Mouse (Mus musculus) thymus, postnatal 25 days (tissue): ENCODE data around the gene Gpt2.

Experiments
- DNase-seq: peaks from one replicate; pipeline ENCODE4 v3.0.0; 2022

Gpt2 gene

DNA sequence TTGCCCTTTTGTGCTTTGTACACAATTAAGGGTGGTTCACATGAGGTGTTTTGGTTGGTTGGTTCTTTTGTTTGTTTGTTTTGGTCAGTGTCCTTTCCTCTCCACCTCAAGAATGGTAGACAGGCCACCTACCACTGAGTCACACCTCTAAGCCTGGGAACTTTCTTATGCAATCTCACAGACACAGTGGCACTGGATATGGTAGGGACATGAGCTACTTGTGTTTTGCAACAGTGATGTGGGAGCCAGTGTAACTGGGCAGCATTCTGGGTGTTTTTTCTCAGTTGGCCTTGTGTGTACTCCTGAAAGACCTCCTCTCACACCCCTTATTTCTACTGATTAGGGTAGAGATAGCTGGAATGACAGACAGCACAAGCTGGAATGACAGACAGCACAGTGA is 3.7 kb upstream of the Gpt2 start:
- DNase-seq: no peak

GRCm38 (mm10) chr8:85489546-85489945 is 2.8 kb upstream of the Gpt2 start:
- DNase-seq: no peak

GRCm38 (mm10) chr8:85492940-85493931 is 860 bp downstream of the Gpt2 start:
- no peak for DNase-seq

DNA sequence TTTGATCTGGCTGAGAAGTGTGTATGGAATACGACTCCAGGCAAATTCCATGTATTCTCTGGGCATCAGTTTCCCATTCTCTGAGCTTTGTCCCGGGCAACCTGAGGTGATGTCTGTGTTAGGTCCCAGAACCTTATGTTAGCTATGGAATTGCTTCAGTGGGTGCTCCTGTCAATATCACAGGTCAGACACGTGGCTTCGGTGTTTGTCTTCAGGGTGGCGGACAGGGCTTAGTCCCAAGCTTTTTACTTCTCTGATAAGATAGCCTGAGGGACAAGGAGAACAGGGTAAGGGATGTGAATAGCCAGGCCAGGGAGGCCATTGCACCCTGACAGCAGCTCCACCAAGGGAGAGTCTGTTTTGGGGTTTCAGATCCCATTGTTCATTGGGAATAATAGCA is 3.7 kb downstream of the Gpt2 start:
- DNase-seq: no peak

DNA sequence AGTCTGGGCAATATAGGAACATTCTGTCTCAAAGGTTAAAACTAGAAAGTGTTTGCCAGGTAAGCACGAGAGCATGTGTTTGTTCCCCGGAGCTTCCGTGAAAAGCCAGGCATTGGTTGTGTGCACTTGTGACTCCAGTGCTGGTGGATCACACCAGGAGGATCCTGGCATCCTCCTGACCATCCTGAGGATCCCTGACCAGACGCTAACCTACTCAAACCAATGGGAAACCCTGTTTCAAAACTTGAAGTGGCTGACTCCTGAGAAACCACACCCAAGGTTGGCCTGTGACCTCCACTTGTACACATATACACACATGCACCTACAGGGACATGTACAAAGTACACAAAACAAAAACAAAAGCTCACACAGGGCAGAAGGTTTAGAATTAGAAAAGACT is 4.4 kb downstream of the Gpt2 start:
- DNase-seq: no peak

- DNase-seq: no peak
Observed at GRCm38 (mm10) chr8:85498577-85498976, 6.2 kb downstream of the Gpt2 start.

- DNase-seq: no peak
Observed at GRCm38 (mm10) chr8:85500460-85500859, 8.1 kb downstream of the Gpt2 start.

- DNase-seq: no peak
Observed at GRCm38 (mm10) chr8:85500955-85501685, 8.7 kb downstream of the Gpt2 start.

GRCm38 (mm10) chr8:85502381-85502780 is 10.0 kb downstream of the Gpt2 start:
- DNase-seq: no peak

DNA sequence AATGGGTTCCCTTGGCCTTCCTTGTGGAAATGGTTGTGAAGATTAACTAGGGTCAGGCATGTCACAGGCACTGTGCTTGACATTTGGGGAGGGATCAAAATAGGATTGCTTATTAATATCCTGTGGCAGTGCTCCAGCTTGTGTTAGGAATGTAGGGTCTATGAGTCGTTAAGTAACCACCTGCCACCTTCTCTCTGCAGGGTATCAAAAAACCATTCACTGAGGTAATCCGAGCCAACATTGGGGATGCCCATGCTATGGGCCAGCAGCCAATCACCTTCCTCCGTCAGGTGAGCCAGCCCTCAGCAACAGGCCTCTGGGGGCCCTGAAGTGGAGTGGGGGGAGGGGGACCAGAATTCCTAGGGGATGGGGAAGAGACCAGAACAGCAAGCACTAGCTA is 10.7 kb downstream of the Gpt2 start:
- no peak for DNase-seq

- DNase-seq: no peak
Observed at GRCm38 (mm10) chr8:85504704-85505103, 12.3 kb downstream of the Gpt2 start.

DNA sequence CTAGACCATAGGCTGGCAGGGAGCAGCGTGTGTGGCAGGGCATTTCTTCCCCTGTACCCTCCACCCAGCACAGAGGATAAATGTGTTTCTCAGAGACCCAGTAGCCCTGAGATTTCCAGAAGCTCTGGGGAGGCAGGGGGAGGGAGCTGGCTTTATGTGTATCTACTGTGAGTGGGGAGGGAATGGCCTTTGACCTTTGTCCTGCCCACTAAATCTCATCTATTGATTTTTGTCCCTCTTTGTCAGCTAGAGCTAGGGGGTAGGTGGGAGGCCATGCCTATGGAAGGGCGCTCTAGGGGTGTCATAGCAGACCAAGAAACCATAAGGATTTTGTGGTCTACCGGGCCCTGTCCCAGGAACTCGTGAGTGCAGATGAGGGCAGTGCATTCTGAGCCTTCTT is 14.2 kb downstream of the Gpt2 start:
- DNase-seq: no peak

DNA sequence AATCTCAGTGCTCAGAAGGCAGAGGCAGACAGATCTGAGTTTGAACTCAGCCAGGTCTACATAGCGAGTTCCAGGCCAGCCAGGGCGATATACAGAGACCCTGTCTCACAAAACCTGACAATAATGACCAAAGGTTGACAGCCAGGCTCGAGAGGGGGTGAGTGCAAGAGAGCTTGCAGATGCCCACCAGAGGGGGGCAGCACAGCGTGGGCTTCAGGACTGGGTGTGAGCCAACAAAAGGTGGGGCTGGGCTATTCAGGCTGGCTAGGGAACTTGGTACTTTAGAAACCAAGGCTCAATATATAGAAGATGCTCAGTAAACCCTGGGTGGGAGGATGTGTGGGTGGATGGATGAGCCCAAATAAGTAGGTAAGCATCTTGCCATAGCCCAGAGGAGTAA is 16.3 kb downstream of the Gpt2 start:
- DNase-seq: no peak

GRCm38 (mm10) chr8:85512234-85512633 is 19.9 kb downstream of the Gpt2 start:
- no peak for DNase-seq

GRCm38 (mm10) chr8:85513283-85513682 is 20.9 kb downstream of the Gpt2 start:
- DNase-seq: no peak

- DNase-seq: no peak
Observed at GRCm38 (mm10) chr8:85515391-85515790, 23.0 kb downstream of the Gpt2 start.

GRCm38 (mm10) chr8:85517336-85517735 is 25.0 kb downstream of the Gpt2 start:
- DNase-seq: no peak

DNA sequence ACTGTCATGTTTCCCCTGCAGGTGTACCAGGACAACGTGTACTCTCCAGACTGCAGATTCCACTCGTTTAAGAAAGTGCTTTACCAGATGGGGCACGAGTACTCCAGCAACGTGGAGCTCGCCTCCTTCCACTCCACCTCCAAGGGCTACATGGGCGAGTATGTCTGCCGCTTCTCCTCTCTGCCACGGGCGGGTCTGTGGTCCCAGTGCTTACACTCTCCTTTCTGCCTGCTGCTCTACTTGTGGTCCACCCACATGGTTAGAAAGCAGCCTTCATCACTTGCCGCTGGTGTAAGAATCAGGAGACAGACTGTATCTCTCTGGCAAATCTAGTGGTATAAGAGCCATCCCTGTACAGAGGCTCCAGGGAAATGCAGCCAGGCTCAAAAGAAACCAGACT is 25.6 kb downstream of the Gpt2 start:
- DNase-seq: no peak

DNA sequence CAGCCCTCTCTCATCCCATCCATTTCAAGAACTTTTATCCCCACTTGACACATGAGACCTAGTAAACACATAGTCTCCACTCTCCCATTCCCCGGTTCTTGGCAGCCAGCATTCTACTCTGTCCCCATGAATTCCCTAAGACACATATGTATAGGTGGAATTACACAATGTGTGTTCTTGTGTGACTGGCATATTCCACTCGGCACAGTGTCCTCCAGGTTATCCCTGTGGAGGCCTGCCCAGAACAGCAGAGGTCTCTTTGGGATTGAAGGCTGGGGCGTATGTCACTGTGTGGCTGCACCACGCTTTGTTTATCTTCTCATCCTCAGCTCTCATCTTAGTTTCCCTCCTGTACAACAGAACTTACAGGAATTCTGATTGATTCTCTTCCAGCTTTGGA is 28.2 kb downstream of the Gpt2 start:
- DNase-seq: no peak

DNA sequence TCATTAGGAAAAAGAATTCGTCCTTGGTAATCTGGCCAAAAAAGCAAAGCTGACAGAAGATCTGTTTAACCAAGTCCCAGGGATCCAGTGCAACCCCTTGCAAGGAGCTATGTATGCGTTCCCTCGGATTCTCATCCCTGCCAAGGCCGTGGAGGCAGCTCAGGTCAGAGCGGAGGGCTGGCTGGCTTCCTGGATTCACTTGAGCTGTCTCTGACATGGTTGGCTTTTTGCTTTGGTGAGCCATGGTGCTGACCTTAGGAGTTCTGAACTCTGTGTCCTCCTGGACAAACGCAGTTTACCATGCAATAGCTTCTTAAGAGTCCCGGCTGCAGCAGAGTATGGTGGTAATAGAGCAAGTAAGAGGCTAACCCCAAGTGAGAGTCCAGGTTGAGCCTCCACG is 29.0 kb downstream of the Gpt2 start:
- DNase-seq: no peak

DNA sequence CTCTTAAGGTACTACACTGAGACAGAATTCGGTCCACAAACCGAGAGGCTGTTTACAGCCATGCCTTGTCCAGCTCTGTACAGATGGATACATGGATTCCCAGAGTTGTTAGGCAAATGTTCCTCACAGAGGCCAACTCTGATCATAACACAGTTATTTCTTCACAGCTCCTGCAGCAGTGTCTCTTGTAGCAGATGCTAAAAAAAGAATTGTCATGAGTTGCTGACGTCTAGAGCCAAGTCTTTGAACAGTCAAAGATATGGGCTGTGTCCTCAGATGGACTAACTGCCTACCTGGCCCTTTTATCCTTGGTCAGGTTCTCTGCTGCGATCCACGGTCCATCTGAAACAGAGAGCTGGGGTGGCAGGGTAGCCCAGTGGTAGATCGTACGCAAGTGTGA is 31.7 kb downstream of the Gpt2 start:
- DNase-seq: no peak

- peak; percentile 58 for DNase-seq
Observed at GRCm38 (mm10) chr8:85526105-85526504, 33.7 kb downstream of the Gpt2 start.

DNA sequence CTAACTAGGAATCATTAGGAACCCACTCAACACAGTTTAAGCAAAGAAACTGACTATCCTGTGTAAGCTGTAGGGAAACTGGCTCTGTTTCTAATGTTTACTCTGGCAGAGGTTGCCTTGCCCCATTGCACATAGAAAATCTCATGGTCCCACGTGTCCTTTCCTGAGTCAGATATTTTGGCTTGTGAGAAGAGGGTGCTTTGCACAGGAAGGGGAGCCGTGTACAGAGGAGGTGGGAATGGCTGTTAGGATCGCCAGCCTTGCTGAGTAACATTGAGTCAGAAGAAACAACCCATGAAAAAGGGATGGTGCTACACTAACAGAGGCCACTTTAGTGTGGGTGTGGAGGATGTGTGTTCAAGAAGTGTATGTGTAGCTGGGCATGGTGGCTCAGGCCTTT is 36.6 kb downstream of the Gpt2 start:
- no peak for DNase-seq

DNA sequence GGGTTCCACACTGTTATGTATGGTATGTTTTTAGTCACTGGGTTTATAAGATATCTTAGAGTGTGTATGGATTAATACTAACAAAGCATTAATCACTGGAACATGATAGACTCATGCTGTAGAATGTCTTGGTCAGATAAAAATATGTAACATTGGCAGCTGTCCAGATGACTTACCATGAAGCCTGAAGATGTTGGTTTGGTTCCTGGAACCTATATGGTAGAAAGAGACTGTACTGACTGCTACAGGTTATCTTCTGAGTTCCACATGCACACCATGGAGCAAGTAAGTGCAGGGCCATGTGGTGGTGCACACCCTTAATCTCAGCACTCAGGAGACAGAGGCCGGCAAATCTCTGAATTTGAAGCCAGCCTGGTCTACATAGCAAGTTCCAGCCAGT is 38.3 kb downstream of the Gpt2 start:
- DNase-seq: no peak
